Mouse (Mus musculus) G1E (cell line): ENCODE measurements at regions not wholly inside any gene's neighbourhood (a gene's known extent, or its start where the extent isn't known, plus 50 kb on each side); places are given as distances from the start of the nearest gene placed in this dataset.

ENCODE experiments used
- ATAC-seq: 2 replicates; pipeline ENCODE4 v1.8.0; 2016; ENCODE audit warnings: mild to moderate bottlenecking; ENCODE audit not compliant: insufficient number of reproducible peaks, poor library complexity, low FRiP score, severe bottlenecking; ENCODE audit errors: extremely low read depth
- DNase-seq: peaks from one replicate; pipeline ENCODE4 v3.0.0; 2012; ENCODE audit warnings: low spot score
- H3K27me3 ChIP-seq: 2 replicates; pipeline ENCODE4 v1.6.1; 2012; ENCODE audit warnings: mild to moderate bottlenecking, low read length, inconsistent platforms; ENCODE audit not compliant: insufficient read depth
- H3K36me3 ChIP-seq: replicated peaks from 2 replicates; pipeline ENCODE3; 2012; ENCODE audit warnings: mild to moderate bottlenecking, inconsistent platforms
- H3K4me1 ChIP-seq: 2 replicates; pipeline ENCODE4 v1.6.1; 2012; ENCODE audit warnings: low read depth, low read length, inconsistent platforms, mixed read lengths; ENCODE audit not compliant: insufficient read depth
- H3K4me3 ChIP-seq: 2 replicates; pipeline ENCODE4 v1.5.1; 2012; ENCODE audit warnings: low read depth, mild to moderate bottlenecking, inconsistent platforms, low read length, moderate library complexity, mixed read lengths
- H3K9me3 ChIP-seq: replicated peaks from 2 replicates; pipeline ENCODE4 v1.6.1; 2012; ENCODE audit warnings: inconsistent platforms
- CTCF ChIP-seq: IDR thresholded peaks from 2 replicates; pipeline ENCODE4 v1.5.1; 2012; ENCODE audit warnings: low read depth, low read length, inconsistent platforms, mixed read lengths
- GATA1 ChIP-seq: IDR thresholded peaks from 2 replicates; pipeline ENCODE4 v1.6.1; 2012; ENCODE audit warnings: borderline replicate concordance, low read length, inconsistent platforms, mixed read lengths
- GATA2 ChIP-seq: IDR thresholded peaks from 2 replicates; pipeline ENCODE4 v1.6.1; 2012; ENCODE audit warnings: low read depth, low read length, inconsistent platforms, borderline replicate concordance
- POLR2AphosphoS5 ChIP-seq: IDR thresholded peaks from 2 replicates; pipeline ENCODE4 v1.6.1; 2012; ENCODE audit warnings: low read depth, low read length, inconsistent platforms; ENCODE audit not compliant: insufficient replicate concordance
- TAL1 ChIP-seq: conservative IDR thresholded peaks from 2 replicates; pipeline ENCODE4 v1.6.1; 2012; ENCODE audit warnings: low read depth, low read length, inconsistent platforms, mixed read lengths

DNA sequence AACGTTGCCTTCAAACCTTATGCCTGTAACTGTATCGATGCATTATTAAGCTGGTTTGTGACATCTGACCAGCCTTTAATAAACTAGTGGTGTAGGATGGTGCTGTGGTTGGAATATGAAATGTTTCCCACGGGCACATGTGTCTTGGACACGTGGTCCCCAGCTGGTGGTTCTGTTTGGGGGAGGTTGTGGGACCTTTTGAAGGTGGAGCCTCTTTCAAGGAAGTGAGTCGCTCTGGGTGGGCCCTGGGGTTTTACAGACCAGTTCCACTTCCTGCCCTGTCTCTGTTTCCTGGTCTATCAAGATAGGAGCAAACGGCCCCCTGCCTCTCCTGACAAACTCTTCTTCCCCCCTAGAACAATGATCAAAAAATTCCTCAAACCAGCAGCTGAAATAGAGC is 232.1 kb downstream of the Gadd45g start:
- H3K27me3 ChIP-seq = peaks cover 8% of the 10 kb centered on the region
- ATAC-seq = no peak; the same call in 1 of the 2 replicates
- TF ChIP-seq GATA1 (no peak), POLR2AphosphoS5 (no peak), GATA2 (no peak), CTCF (no peak)
- DNase-seq = no peak
- H3K4me3 ChIP-seq = no peak overlapping the region
- H3K9me3 ChIP-seq = no peaks in the 10 kb centered on the region
- H3K4me1 ChIP-seq = no peaks in the 10 kb centered on the region
- H3K36me3 ChIP-seq = no peaks in the 10 kb centered on the region

DNA sequence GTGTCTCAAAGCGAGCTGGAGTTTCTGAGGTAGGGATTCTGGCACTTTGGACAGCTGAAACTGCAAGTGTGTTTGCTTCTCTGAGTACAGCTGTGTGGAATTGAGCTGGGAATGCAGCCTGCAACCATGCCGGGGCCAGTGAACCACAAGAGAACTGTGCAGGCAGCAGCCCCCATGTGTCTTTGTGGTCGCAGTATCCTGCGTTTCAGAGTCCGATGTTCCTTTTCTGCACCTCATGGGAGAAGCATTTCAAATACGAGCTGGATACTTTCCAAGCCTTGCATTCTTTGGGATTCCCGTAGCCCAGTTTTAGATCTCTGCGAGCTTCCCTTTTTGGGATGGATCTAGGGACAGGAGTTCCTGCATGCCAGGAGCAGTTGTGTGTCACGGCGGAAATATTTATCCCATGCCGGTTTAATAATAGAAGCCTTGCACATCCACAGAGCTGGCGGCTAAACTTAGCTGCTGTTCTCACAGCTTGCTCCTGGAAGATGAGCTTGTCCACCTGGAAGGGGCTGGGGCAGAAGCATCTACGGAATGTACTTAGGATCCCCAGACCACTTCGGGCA is 233.3 kb downstream of the Gadd45g start:
- Histone ChIP-seq H3K36me3 (no peaks in the 10 kb centered on the region), H3K4me3 (no peak overlapping the region), H3K4me1 (no peaks in the 10 kb centered on the region), H3K9me3 (no peaks in the 10 kb centered on the region), H3K27me3 (peaks cover 8% of the 10 kb centered on the region)
- ATAC-seq (no peak), DNase-seq (no peak)
- TF ChIP-seq TAL1 (no peak), POLR2AphosphoS5 (no peak), CTCF (no peak), GATA2 (no peak), GATA1 (no peak)

DNA sequence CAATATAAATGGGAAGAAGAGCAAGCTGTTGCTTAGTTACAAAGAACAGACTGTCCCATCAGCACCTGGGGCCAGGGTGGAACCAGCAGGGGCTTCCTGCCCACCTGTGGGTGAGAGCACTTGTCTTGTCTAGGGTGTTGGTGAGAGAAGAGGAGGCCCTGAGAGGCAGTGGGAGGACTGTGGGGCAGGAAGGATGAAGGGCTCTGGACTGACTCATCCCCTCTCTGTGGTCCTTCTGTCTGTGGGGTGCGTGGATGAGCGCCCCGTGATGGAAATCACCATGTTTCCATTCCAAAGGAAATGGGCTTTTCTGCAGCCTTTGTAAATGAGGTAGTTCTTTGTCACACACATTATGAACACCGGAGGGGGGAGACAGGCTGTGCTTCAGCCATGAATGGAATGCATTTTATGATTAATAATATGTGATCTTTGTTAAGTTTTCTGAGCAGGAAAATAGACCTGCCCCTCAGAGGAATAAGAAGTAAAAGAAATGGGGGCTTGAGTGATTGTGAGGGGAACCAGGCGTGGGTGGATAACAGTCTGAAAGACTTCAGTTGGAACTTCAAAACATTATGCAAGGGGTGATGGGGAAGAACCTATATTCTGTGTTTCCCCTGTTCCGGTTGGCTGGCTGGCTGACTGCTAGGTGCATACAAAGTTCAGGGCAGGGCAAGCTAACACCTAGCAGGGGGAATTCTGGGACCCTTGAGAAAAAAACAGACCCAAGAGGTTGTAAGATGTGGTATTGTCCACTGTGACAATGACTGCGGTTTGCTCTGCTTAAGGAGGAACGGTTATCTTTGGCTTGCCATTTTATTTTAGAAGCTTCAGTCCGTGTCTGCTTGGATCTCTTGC is 237.3 kb downstream of the Gadd45g start:
- peaks cover 8% of the 10 kb centered on the region for H3K27me3 ChIP-seq
- H3K36me3 ChIP-seq = no peaks in the 10 kb centered on the region
- no peak for ATAC-seq
- H3K4me1 ChIP-seq = no peaks in the 10 kb centered on the region
- H3K4me3 ChIP-seq = no peak overlapping the region
- TF ChIP-seq GATA2 = no peak
- TF ChIP-seq TAL1 = no peak
- no peak for TF ChIP-seq POLR2AphosphoS5
- no peak for TF ChIP-seq GATA1
- TF ChIP-seq CTCF = no peak
- H3K9me3 ChIP-seq = no peaks in the 10 kb centered on the region
- DNase-seq = no peak

DNA sequence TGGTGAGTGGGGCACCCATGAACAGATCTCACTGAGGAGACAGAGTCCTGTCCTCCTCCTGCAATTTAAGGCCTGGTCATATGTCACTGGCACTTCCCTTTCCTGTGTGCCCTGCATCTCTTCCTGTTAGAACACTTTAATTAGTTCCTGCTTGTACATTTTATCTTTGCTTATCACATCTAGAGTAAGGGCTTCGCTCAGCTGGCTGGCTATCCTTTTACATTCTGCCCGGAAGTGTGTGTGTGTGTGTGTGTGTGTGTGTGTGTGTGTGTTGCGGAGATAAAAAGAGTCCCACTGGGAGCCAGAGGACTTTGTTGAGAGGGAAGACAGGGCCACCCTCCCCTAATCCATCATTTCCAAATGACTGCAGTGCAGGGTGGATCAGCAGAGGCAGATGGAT is 238.6 kb downstream of the Gadd45g start:
- Histone ChIP-seq H3K9me3 (no peaks in the 10 kb centered on the region), H3K27me3 (peaks cover 10% of the 10 kb centered on the region), H3K4me3 (no peak overlapping the region), H3K4me1 (no peaks in the 10 kb centered on the region), H3K36me3 (no peaks in the 10 kb centered on the region)
- ATAC-seq (peak; percentile 84), DNase-seq (no peak)
- no peak for TF ChIP-seq POLR2AphosphoS5
- TF ChIP-seq TAL1 = no peak
- no peak for TF ChIP-seq GATA1
- no peak for TF ChIP-seq CTCF
- no peak for TF ChIP-seq GATA2

DNA sequence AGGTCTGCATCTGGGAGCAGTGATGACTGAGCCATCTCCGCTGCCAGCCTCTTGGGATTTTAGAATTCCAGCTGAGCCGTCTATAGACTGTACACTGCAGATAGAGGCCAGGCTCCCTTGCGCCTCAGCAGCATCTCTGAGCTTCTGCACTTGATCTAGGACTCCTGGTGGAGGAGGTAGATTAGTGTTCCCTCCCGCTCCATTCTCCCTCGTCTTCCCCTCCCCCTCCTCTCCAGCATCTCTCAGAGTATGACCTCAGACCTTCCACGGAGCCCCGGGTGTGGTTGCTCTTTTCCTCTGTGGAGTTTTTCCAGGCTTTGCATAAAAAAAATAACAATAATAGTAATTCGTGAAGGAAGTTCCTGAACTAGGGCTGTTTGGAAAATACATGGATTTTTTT is 241.8 kb downstream of the Gadd45g start:
- ATAC-seq = no peak
- no peak for TF ChIP-seq POLR2AphosphoS5
- no peak for TF ChIP-seq TAL1
- TF ChIP-seq GATA1 = no peak
- no peak for TF ChIP-seq CTCF
- no peak for TF ChIP-seq GATA2
- H3K4me3 ChIP-seq = no peak overlapping the region
- no peak for DNase-seq
- no peaks in the 10 kb centered on the region for H3K9me3 ChIP-seq
- peaks cover 13% of the 10 kb centered on the region for H3K27me3 ChIP-seq
- H3K36me3 ChIP-seq = no peaks in the 10 kb centered on the region
- no peaks in the 10 kb centered on the region for H3K4me1 ChIP-seq

DNA sequence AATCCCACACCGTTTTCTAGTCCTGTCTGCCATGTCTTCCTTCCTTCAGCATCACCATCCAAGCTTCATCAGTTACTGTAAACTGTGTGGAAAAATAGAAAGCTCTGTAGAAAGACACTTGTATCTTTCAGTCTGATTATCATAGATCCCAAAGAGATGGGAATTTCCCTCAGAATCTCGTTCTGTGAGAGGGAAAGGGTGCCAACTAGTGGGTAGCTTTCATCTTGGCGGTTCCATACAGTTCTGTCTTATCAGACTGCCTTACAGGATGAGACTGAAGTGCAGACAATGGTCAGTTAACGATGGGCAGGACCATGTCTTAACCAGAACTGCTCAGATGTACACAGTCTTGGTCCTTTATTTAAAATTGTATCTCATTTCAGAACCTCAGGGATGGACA is 243.9 kb downstream of the Gadd45g start:
- DNase-seq (no peak), ATAC-seq (no peak)
- no peaks in the 10 kb centered on the region for H3K4me1 ChIP-seq
- no peak for TF ChIP-seq TAL1
- no peak for TF ChIP-seq CTCF
- TF ChIP-seq GATA2 = no peak
- TF ChIP-seq GATA1 = no peak
- TF ChIP-seq POLR2AphosphoS5 = no peak
- H3K9me3 ChIP-seq = no peaks in the 10 kb centered on the region
- no peak overlapping the region for H3K4me3 ChIP-seq
- H3K36me3 ChIP-seq = no peaks in the 10 kb centered on the region
- H3K27me3 ChIP-seq = peaks cover 20% of the 10 kb centered on the region
